Mouse (Mus musculus) embryonic fibroblast, embryonic 13.5 days (primary cell): Measurements from ENCODE around the gene Lgr5.

Source experiments
- CTCF ChIP-seq: IDR thresholded peaks from 2 replicates; pipeline ENCODE4 v1.5.1; 2011; ENCODE audit warnings: mild to moderate bottlenecking, control low read depth, low read length, moderate library complexity, borderline replicate concordance; ENCODE audit not compliant: insufficient read depth
- POLR2A ChIP-seq: IDR thresholded peaks from 2 replicates; pipeline ENCODE4 v1.6.1; 2011; ENCODE audit warnings: low read depth, mild to moderate bottlenecking, control low read depth, low read length, moderate library complexity

DNA sequence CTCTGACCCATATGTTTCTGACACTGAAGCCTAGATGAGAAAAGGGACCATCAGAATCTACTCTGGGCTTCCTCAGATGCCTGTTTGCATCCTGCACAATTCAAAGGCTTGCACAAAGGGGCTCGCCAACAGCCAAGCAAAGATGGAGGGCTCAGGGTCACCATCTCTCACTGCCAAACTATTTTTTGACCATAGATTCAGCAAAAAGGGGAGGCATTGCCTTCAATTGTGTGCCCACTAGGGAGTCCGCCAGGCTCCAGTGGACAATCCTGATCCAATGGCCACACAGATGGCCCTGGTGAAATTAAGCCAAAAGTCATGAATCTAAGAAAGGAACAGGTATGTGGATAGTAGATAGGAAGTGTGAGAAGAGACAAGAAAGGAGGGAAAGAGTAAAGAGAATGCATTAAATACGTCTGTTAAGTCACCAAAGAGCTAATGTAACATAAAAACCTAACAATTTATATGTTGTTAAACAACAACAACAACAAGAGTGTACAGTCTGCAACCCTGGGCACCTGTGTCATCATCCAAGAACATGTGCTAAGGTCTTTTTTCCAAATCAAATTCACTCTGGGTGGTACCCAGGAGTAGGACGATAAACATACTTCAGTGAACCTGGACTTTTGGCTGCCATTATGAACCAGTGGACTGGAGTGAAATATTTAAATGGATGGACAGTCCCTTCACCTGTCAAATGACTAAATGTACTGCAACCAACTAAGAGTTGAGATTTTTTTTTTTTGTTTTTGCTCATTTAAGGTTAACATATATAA is 24.5 kb downstream of the Lgr5 start:
- no peak for TF ChIP-seq POLR2A
- no peak for TF ChIP-seq CTCF
